Mouse (Mus musculus) frontal cortex, adult (tissue): ENCODE measurements around the gene Dbn1.

Source experiments
- ATAC-seq: cut with Nextera tagmentation; 2 replicates; pipeline ENCODE4 v1.9.2; 2017; ENCODE audit warnings: mild to moderate bottlenecking, moderate library complexity, mixed read lengths; ENCODE audit not compliant: low TSS enrichment

Gene Dbn1

DNA sequence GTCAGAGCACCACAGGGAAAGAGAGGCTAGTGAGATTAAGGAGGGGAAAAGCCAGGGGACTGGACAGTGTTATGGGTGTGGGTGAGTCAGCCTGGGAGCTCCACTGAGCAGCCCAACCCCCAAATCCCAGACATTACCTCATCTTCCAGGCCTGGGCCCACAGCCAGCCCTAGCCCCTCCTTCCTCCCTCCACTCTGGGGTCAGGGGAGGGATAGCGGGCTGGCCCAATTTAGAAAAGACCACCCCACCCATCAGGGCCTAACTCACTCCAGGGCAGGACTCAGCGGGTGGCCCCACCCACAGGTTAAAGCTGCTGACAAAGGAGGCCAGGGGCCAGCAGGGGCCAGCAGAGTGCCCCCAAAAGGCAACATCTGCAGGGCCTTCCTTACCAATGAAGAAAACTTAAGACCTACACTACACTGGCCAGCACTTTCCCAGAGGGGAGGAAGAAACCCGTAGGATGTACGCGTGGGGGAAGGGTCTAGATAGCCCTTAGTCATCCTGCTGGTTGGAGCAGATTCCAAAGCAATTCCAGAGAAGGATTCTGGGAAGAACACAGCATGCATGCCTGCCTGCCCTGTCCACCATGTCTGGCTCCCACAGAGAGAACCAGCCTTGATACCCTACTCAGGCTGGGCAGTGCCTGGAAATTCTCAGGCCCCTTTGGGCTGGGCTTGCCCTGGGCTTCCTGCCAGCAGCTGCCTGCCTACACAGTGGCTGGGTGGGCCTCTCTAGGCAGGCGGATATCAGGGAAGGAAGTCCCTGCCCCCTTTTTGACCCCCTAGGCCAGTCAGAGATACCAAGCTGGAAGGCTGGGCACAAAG, 23.0 kb upstream of the Dbn1 start:
- 0 out of 2 replicates have a peak, but pooled peaks have one; percentile 13 for ATAC-seq

DNA sequence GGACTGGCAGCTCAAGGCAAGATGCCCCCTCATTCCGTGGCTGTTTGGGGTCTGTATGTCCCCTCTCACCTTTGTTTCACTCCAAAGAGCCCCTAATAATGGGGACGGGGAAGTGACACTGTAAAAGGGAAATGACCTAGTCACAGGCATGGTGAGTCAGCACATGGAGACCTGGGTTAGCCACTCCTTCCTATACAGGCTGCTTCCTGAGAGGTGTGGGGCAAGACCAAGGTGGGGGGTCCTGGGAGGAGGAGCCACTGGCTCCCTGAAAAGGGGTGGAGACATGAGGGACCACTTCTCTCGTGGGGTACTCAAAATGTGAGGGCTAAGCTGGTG, 22.4 kb upstream of the Dbn1 start:
- ATAC-seq = no peak

- no peak for ATAC-seq
Observed at GRCm38 (mm10) chr13:55508531-55508930, 20.6 kb upstream of the Dbn1 start.

- ATAC-seq = no peak
Observed at GRCm38 (mm10) chr13:55507877-55508276, 20.0 kb upstream of the Dbn1 start.

DNA sequence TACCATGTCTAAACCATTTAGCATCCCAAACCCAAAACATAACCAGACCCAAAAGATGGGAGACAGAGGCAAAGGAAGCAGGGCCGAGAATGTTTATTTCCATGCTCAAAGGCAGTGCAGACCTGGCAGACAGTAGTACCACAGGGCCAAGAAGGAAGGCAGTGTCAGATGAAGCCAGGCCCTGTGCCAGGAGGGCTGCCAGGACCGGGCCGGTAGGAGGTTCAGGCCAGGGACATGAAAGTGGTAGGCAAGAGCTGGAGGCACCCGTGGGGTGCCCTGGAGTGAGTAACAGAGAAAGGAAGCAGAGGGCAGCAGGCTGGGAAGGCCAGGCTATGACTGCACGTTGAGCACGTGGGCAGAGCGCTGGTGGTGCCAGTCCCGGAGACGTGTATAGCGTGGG, 18.8 kb upstream of the Dbn1 start:
- peak; percentile 47; the same call in 1 of the 2 replicates for ATAC-seq

- ATAC-seq = no peak
Observed at GRCm38 (mm10) chr13:55505810-55506209, 17.9 kb upstream of the Dbn1 start.

- ATAC-seq = no peak
Observed at GRCm38 (mm10) chr13:55504390-55504789, 16.5 kb upstream of the Dbn1 start.

DNA sequence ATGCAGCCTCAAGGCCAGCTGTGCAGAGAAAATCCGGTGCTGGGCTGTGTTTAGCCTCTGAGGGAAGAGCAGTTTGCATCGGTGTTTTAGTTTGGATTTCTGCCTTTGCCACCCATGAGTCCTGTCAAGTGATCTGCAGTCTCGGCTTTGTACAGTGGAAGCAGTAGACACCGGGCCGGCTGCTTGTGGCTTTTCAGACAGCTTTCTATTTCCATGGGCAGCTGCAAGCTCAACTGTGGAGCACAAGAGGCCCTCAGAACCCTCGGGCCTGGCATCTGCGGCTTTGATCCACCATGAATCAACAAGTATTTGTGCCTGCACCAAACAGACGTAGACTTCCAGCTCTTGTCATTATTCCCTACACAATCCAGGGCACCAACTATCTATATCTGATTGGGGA, 14.5 kb upstream of the Dbn1 start:
- no peak for ATAC-seq

- ATAC-seq = no peak
Observed at GRCm38 (mm10) chr13:55500575-55500974, 12.7 kb upstream of the Dbn1 start.

GRCm38 (mm10) chr13:55498906-55499305, 11.0 kb upstream of the Dbn1 start:
- ATAC-seq = no peak

DNA sequence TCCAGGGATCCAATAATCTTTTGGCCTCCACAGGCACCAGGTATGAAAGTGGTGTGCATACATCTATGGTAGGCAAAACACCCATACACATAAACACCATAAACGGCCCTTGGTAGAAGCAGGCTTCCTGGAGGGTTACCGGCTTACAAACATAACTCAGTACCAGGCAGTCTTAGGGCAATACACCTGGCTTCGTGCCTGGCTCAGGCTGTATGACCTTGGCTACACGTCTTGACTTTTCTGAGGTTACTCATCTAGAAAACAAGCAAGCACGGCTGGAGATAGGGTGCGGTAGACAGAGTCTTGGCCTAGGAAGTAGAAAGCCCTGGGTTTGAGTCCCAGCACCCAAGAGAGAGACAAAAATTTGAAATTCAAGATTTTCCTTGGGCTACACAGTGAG, 8.8 kb upstream of the Dbn1 start:
- ATAC-seq = no peak

DNA sequence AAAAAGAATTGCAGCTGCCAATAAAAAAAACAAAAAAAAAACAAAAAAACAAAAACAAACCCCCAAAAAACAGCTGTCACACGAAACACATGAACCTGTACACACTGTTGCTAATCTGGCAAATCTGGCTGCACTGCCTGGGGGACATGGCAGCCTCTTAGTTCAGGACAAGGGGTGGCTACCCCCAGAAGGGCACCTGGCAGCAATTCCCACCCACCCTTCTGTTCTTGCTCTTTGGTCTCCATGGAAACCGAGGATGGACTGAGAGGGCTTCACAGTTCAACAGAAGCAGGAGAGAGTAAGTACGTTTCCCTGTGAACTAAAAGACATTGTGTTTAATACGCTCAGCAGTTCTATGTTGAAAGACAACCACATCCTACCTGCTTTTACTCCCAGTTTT, 7.8 kb upstream of the Dbn1 start:
- no peak for ATAC-seq

GRCm38 (mm10) chr13:55494883-55495621, 7.1 kb upstream of the Dbn1 start:
- ATAC-seq = peak; percentile 81

DNA sequence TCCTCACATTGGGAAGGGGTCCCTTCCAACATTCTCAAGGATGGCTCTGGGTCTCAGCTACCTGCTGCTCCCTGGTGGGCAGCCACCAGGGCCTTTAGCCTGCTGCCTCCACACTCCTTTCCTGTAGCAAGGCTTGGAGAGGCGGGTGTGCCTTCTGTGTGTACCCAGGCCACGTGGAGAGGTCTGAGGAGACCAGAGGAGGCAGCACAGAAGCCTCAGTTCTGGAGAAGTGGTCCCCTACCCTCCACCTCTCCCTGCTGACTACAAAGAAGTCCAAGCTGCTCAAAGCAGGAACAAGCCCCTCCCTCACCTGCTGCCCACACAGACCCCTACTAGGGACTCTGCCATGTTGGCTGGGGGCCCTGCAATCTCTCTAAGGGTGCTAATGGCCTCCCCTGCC, 6.3 kb upstream of the Dbn1 start:
- no peak for ATAC-seq

DNA sequence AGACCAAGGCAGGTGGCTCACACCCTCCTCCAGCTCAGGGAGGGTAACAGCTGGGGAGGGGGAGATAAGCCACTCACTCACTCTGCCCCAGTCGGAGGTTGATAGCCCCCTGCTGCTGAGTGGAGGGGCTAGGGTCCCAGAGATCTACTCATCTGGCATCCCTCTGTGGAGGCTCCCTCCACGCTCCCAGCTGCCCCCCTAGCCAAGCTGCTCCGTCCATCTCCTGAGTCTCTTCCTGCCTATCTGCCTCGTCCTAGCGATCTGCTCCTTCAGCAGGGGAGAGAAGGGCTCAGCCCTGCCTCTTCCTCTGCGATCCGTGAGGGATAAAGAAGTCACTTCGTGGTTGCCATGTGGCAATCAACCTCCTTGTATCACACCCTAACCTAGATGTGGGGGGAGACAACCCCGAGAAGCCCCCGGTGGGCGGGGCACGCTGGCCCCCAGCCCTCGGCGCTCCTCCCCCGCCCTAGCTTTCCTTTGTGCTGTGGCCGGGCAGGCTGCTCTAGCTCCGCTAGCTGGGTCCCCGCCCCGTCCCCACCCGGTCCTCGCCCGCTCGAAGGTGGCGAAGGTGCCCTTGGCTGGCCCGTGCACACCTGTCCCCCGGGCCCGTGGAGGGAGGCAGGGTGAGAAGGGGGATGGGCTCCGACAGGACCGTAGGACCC, 864 bp downstream of the Dbn1 start:
- peak; percentile 26; the same call in 1 of the 2 replicates for ATAC-seq

- ATAC-seq = no peak; the same call in 1 of the 2 replicates
Observed at GRCm38 (mm10) chr13:55486029-55486794, 1.7 kb downstream of the Dbn1 start.

DNA sequence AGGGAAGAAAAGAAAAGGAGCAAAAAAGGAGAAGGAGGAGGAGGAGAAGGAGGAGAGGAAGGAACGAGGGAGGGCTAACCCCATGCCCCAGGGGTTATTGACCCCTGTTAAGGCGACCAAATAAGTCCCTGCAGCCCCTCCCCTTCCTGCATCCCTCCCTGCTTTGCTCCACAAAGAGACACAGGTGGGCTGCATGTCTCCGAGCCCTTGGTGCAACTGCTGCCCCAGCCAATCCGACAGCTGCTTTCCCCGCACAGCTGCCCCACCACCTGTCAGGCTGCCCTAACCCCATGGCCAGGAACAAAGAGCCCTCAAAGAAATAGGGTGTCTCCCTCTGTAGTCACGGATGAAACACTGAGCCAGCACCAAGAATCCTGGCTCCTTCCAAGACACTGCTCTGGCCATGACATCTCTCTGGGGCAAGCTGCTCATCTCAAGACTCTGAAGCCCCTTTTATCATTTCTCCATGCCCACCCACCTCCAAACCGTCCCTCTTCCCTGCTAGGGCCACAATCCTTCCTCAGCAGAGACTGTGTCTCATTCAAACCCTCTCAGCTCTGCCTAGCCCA, 3.3 kb downstream of the Dbn1 start:
- ATAC-seq = no peak

GRCm38 (mm10) chr13:55483593-55483992, 4.3 kb downstream of the Dbn1 start:
- peak; percentile 74 for ATAC-seq

DNA sequence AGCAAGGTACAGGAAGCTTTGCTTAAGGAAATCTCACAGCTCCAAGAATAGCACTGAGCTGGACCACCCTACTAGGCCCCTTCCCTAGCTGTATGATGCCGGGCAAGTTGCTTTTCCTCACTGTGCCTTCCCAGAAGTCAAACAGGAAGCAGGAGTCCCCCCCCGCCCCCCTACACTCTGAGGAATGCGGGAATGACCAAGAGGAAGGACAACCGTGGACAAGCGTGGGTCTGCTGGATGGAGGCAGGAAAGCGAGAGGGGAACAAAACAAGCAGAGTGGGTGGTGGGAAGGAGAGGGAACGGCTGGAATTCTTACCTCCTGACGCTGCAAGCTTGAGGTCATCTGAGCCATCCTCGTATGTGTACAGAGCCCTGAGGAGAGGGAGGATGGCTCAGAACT, 4.8 kb downstream of the Dbn1 start:
- ATAC-seq = 0 out of 2 replicates have a peak, but pooled peaks have one; percentile 2

GRCm38 (mm10) chr13:55482542-55482941, 5.4 kb downstream of the Dbn1 start:
- ATAC-seq = no peak

- ATAC-seq = no peak
Observed at GRCm38 (mm10) chr13:55479929-55480328, 8.0 kb downstream of the Dbn1 start.

- ATAC-seq = no peak
Observed at GRCm38 (mm10) chr13:55479008-55479407, 8.9 kb downstream of the Dbn1 start.
